Mouse (Mus musculus): ENCODE measurements around the gene Sfxn5. TPM values are rescaled to one million over a fixed set of nuclear protein-coding genes. Genes with fewer than 3 reads are reported as not detected.

The Sfxn5 gene
- total and polyA plus RNA-seq, 2 experiments from 2014 or later, result 76.1 to 135 TPM

- Histone ChIP-seq H3K9me3 (ENCODE audit: low read length) (no peaks in the 10 kb centered on the region), H3K27me3 (ENCODE audit: insufficient read depth, low read length) (no peaks in the 10 kb centered on the region), H3K4me1 (ENCODE audit: insufficient read depth, low read length) (no peaks in the 10 kb centered on the region), H3K36me3 (ENCODE audit: insufficient read depth, low read length) (0 out of 2 replicates have a peak, but pooled peaks cover 5% of the 10 kb centered on the region), H3K9ac (replicated peaks; ENCODE audit: low read length, poor library complexity, severe bottlenecking) (no peak overlapping the region), H3K4me2 (ENCODE audit: low read depth, low read length, poor library complexity, severe bottlenecking) (no peak overlapping the region), H3K4me3 (ENCODE audit: low read depth, low read length) (no peak overlapping the region), H3K27ac (ENCODE audit: low read depth, low read length) (no peak overlapping the region)
- no peak for ATAC-seq (ENCODE audit: low FRiP score)
- no peak for DNase-seq (ENCODE audit: low spot score)
- TF ChIP-seq CTCF (IDR thresholded peaks at IDR 0.05), result no peak
- WGBS, result 76% methylated on average over 13 of the region's 13 CpGs
Measured at GRCm38 (mm10) chr6:85286283-85287047, 46.8 kb downstream of the Sfxn5 start.

GRCm38 (mm10) chr6:85280871-85281270 is 52.4 kb downstream of the Sfxn5 start:
- ATAC-seq (ENCODE audit: low FRiP score) (no peak), DNase-seq (ENCODE audit: low spot score) (no peak)
- Histone ChIP-seq H3K27me3 (ENCODE audit: insufficient read depth, low read length) (no peaks in the 10 kb centered on the region), H3K9me3 (ENCODE audit: low read length) (no peaks in the 10 kb centered on the region), H3K4me3 (ENCODE audit: low read depth, low read length) (no peak overlapping the region), H3K9ac (replicated peaks; ENCODE audit: low read length, poor library complexity, severe bottlenecking) (no peak overlapping the region), H3K4me1 (ENCODE audit: insufficient read depth, low read length) (no peaks in the 10 kb centered on the region), H3K36me3 (ENCODE audit: insufficient read depth, low read length) (no peaks in the 10 kb centered on the region), H3K27ac (ENCODE audit: low read depth, low read length) (no peak overlapping the region), H3K4me2 (ENCODE audit: low read depth, low read length, poor library complexity, severe bottlenecking) (no peak overlapping the region)
- TF ChIP-seq CTCF (IDR thresholded peaks at IDR 0.05), result no peak
- WGBS, result 85% methylated on average over 14 of the region's 14 CpGs

- WGBS, result 73% methylated on average over 8 of the region's 8 CpGs
- DNase-seq (ENCODE audit: low spot score) (no peak), ATAC-seq (ENCODE audit: low FRiP score) (no peak)
- H3K27me3 ChIP-seq (ENCODE audit: insufficient read depth, low read length), result no peaks in the 10 kb centered on the region
- no peaks in the 10 kb centered on the region for H3K36me3 ChIP-seq (ENCODE audit: insufficient read depth, low read length)
- H3K4me1 ChIP-seq (ENCODE audit: insufficient read depth, low read length), result no peaks in the 10 kb centered on the region
- H3K27ac ChIP-seq (ENCODE audit: low read depth, low read length), result no peak overlapping the region
- no peak overlapping the region for H3K4me3 ChIP-seq (ENCODE audit: low read depth, low read length)
- TF ChIP-seq CTCF (IDR thresholded peaks at IDR 0.05), result no peak
- no peaks in the 10 kb centered on the region for H3K9me3 ChIP-seq (ENCODE audit: low read length)
- H3K9ac ChIP-seq (replicated peaks; ENCODE audit: low read length, poor library complexity, severe bottlenecking), result no peak overlapping the region
- H3K4me2 ChIP-seq (ENCODE audit: low read depth, low read length, poor library complexity, severe bottlenecking), result no peak overlapping the region
Measured at GRCm38 (mm10) chr6:85276571-85276970, 56.7 kb downstream of the Sfxn5 start.

- H3K4me3 ChIP-seq (ENCODE audit: low read depth, low read length), result no peak overlapping the region
- no peak overlapping the region for H3K4me2 ChIP-seq (ENCODE audit: low read depth, low read length, poor library complexity, severe bottlenecking)
- no peaks in the 10 kb centered on the region for H3K36me3 ChIP-seq (ENCODE audit: insufficient read depth, low read length)
- no peaks in the 10 kb centered on the region for H3K9me3 ChIP-seq (ENCODE audit: low read length)
- H3K4me1 ChIP-seq (ENCODE audit: insufficient read depth, low read length), result no peaks in the 10 kb centered on the region
- no peak overlapping the region for H3K9ac ChIP-seq (replicated peaks; ENCODE audit: low read length, poor library complexity, severe bottlenecking)
- ATAC-seq (ENCODE audit: low FRiP score), result no peak
- no peak for DNase-seq (ENCODE audit: low spot score)
- no peak overlapping the region for H3K27ac ChIP-seq (ENCODE audit: low read depth, low read length)
- WGBS, result 91% methylated on average over 9 of the region's 9 CpGs
- TF ChIP-seq CTCF (IDR thresholded peaks at IDR 0.05), result no peak
- H3K27me3 ChIP-seq (ENCODE audit: insufficient read depth, low read length), result no peaks in the 10 kb centered on the region
Measured at GRCm38 (mm10) chr6:85272436-85272835, 60.8 kb downstream of the Sfxn5 start.

- Histone ChIP-seq H3K4me1 (ENCODE audit: insufficient read depth, low read length) (0 out of 2 replicates have a peak, but pooled peaks cover 2% of the 10 kb centered on the region), H3K27me3 (ENCODE audit: insufficient read depth, low read length) (no peaks in the 10 kb centered on the region), H3K36me3 (ENCODE audit: insufficient read depth, low read length) (no peaks in the 10 kb centered on the region), H3K4me2 (ENCODE audit: low read depth, low read length, poor library complexity, severe bottlenecking) (no peak overlapping the region), H3K27ac (ENCODE audit: low read depth, low read length) (no peak overlapping the region), H3K9me3 (ENCODE audit: low read length) (no peaks in the 10 kb centered on the region), H3K9ac (replicated peaks; ENCODE audit: low read length, poor library complexity, severe bottlenecking) (no peak overlapping the region), H3K4me3 (ENCODE audit: low read depth, low read length) (no peak overlapping the region)
- DNase-seq (ENCODE audit: low spot score), result no peak
- no peak for TF ChIP-seq CTCF (IDR thresholded peaks at IDR 0.05)
- 41% methylated on average over 6 of the region's 6 CpGs for WGBS
- no peak for ATAC-seq (ENCODE audit: low FRiP score)
Measured at GRCm38 (mm10) chr6:85266060-85266459, 67.2 kb downstream of the Sfxn5 start.

GRCm38 (mm10) chr6:85264982-85265518 is 68.2 kb downstream of the Sfxn5 start:
- Histone ChIP-seq H3K4me3 (ENCODE audit: low read depth, low read length) (no peak overlapping the region), H3K27ac (ENCODE audit: low read depth, low read length) (no peak overlapping the region), H3K4me2 (ENCODE audit: low read depth, low read length, poor library complexity, severe bottlenecking) (no peak overlapping the region), H3K9ac (replicated peaks; ENCODE audit: low read length, poor library complexity, severe bottlenecking) (peak overlapping the region; percentile 9; the same call in 1 of the 2 replicates), H3K4me1 (ENCODE audit: insufficient read depth, low read length) (0 out of 2 replicates have a peak, but pooled peaks cover 2% of the 10 kb centered on the region), H3K36me3 (ENCODE audit: insufficient read depth, low read length) (no peaks in the 10 kb centered on the region), H3K9me3 (ENCODE audit: low read length) (no peaks in the 10 kb centered on the region), H3K27me3 (ENCODE audit: insufficient read depth, low read length) (no peaks in the 10 kb centered on the region)
- TF ChIP-seq CTCF (IDR thresholded peaks at IDR 0.05), result no peak
- ATAC-seq (ENCODE audit: low FRiP score) (no peak), DNase-seq (ENCODE audit: low spot score) (peak; percentile 57)
- 17% methylated on average over 15 of the region's 15 CpGs for WGBS

All from midbrain, postnatal 0 days (tissue).